Mouse (Mus musculus) left cerebral cortex, adult 11 months (tissue): ENCODE results near the gene Nr5a2.

Experiments used
- DNase-seq: peaks from one replicate; pipeline ENCODE4 v3.0.0; 2022; ENCODE audit warnings: low spot score

The Nr5a2 gene

GRCm38 (mm10) chr1:136948511-136949275 lies 11.6 kb downstream of the Nr5a2 start:
- DNase-seq: no peak

- DNase-seq: no peak
Observed at GRCm38 (mm10) chr1:136948127-136948422, 12.2 kb downstream of the Nr5a2 start.

GRCm38 (mm10) chr1:136947394-136948126 lies 12.7 kb downstream of the Nr5a2 start:
- no peak for DNase-seq

GRCm38 (mm10) chr1:136946806-136947393 lies 13.3 kb downstream of the Nr5a2 start:
- DNase-seq: no peak

GRCm38 (mm10) chr1:136946404-136946803 lies 13.8 kb downstream of the Nr5a2 start:
- DNase-seq: no peak

GRCm38 (mm10) chr1:136945876-136946275 lies 14.4 kb downstream of the Nr5a2 start:
- DNase-seq: no peak

GRCm38 (mm10) chr1:136945426-136945825 lies 14.8 kb downstream of the Nr5a2 start:
- no peak for DNase-seq

GRCm38 (mm10) chr1:136940603-136941002 lies 19.6 kb downstream of the Nr5a2 start:
- no peak for DNase-seq

- no peak for DNase-seq
Observed at GRCm38 (mm10) chr1:136939220-136939619, 21.0 kb downstream of the Nr5a2 start.

GRCm38 (mm10) chr1:136935960-136936324 lies 24.3 kb downstream of the Nr5a2 start:
- no peak for DNase-seq

GRCm38 (mm10) chr1:136935316-136935959 lies 24.8 kb downstream of the Nr5a2 start:
- no peak for DNase-seq

- no peak for DNase-seq
Observed at GRCm38 (mm10) chr1:136934051-136934450, 26.2 kb downstream of the Nr5a2 start.

- no peak for DNase-seq
Observed at GRCm38 (mm10) chr1:136931026-136931425, 29.2 kb downstream of the Nr5a2 start.

- DNase-seq: no peak
Observed at GRCm38 (mm10) chr1:136929743-136930142, 30.5 kb downstream of the Nr5a2 start.

GRCm38 (mm10) chr1:136927428-136927827 lies 32.8 kb downstream of the Nr5a2 start:
- no peak for DNase-seq

GRCm38 (mm10) chr1:136926026-136926425 lies 34.2 kb downstream of the Nr5a2 start:
- no peak for DNase-seq

GRCm38 (mm10) chr1:136920089-136920488 lies 40.2 kb downstream of the Nr5a2 start:
- no peak for DNase-seq

- DNase-seq: no peak
Observed at GRCm38 (mm10) chr1:136918791-136919190, 41.5 kb downstream of the Nr5a2 start.

- no peak for DNase-seq
Observed at GRCm38 (mm10) chr1:136915438-136915837, 44.8 kb downstream of the Nr5a2 start.

- DNase-seq: no peak
Observed at GRCm38 (mm10) chr1:136911996-136912395, 48.3 kb downstream of the Nr5a2 start.

- DNase-seq: no peak
Observed at GRCm38 (mm10) chr1:136911594-136911860, 48.7 kb downstream of the Nr5a2 start.

GRCm38 (mm10) chr1:136910741-136911593 lies 49.3 kb downstream of the Nr5a2 start:
- DNase-seq: no peak
